In genomic region chr3:108933557-108933956, GRCm38 (mm10) we compare ENCODE assay signal across 33 mouse cellular contexts. TPM values are rescaled to one million over a fixed set of nuclear protein-coding genes. Genes with fewer than 3 reads are reported as not detected.
"Had no signal": no experiment of that assay in that cellular context is flagged by ENCODE, and none has a peak within 500 bp of the region (broad histone marks: within the 10 kb centered on the region; RNA-seq: fewer than 3 reads in every experiment).

No protein-coding gene starts in this region.

- H3K9me3 ChIP-seq: liver, embryonic 13.5 days; midbrain, embryonic 10.5 days; midbrain, embryonic 13.5 days; neural tube, embryonic 13.5 days; stomach, embryonic 15.5 days had no signal

- DNase-seq: kidney, adult 2 months; kidney, postnatal 25 days; layer of hippocampus, postnatal 36 days; liver, embryonic 13.5 days; lung, adult 2 months; lung, postnatal 14 days; lung, postnatal 4 days; retina, postnatal 1 day; right cerebral cortex, postnatal 25 days; spleen, adult 18-20 months; thymus, postnatal 25 days had no signal

- H3K4me3 ChIP-seq: left cerebral cortex, adult 2 months; liver, embryonic 13.5 days; midbrain, embryonic 10.5 days; midbrain, embryonic 13.5 days; myocyte; neural tube, embryonic 13.5 days; stomach, embryonic 15.5 days had no signal

- H3K36me3 ChIP-seq: liver, embryonic 13.5 days; midbrain, embryonic 10.5 days; midbrain, embryonic 13.5 days; neural tube, embryonic 13.5 days; stomach, embryonic 15.5 days had no signal

- H3K27me3 ChIP-seq: liver, embryonic 13.5 days; midbrain, embryonic 13.5 days; neural tube, embryonic 13.5 days; stomach, embryonic 15.5 days had no signal

- H3K4me1 ChIP-seq: liver, embryonic 13.5 days; midbrain, embryonic 10.5 days; midbrain, embryonic 13.5 days; neural tube, embryonic 13.5 days; stomach, embryonic 15.5 days had no signal

- ATAC-seq: midbrain, embryonic 13.5 days; midbrain, embryonic 16.5 days had no signal

RNA-seq across cellular contexts. Expression of gene Henmt1, which starts 6.1 kb away (rescaled TPM):
- total RNA-seq: liver, adult 2 months; megakaryocyte progenitor cell, adult 5-6 weeks; monocyte, adult 5-6 weeks; neutrophil, adult 5-6 weeks had no signal
- polyA plus RNA-seq: large intestine, adult 2 months; liver, adult 2 months; liver, embryonic 16.5 days; myocyte had no signal

RNA-seq across cellular contexts. Expression of gene Gm9857, which starts 6.7 kb away (rescaled TPM):
- total RNA-seq: layer of hippocampus, adult 8-10 months; layer of hippocampus, postnatal 10 days; layer of hippocampus, postnatal 36 days; left cerebral cortex, adult 2 months; left cerebral cortex, postnatal 10 days; left cerebral cortex, postnatal 36 days; liver, adult 2 months; megakaryocyte progenitor cell, adult 5-6 weeks; monocyte, adult 5-6 weeks; neutrophil, adult 5-6 weeks had no signal
- polyA plus RNA-seq: kidney, embryonic 14.5 days; kidney, postnatal 0 days; large intestine, adult 2 months; limb, embryonic 11.5 days; liver, adult 2 months; liver, embryonic 13.5 days; liver, embryonic 16.5 days; lung, adult 2 months; lung, embryonic 16.5 days; midbrain, embryonic 10.5 days; midbrain, embryonic 16.5 days; myocyte; neural tube, embryonic 13.5 days; thymus, postnatal 0 days had no signal

RNA-seq across cellular contexts. Expression of gene Fndc7, which starts 43.7 kb away (rescaled TPM):
- total RNA-seq: left cerebral cortex, postnatal 10 days; left cerebral cortex, postnatal 36 days; monocyte, adult 5-6 weeks had no signal
- polyA plus RNA-seq: kidney, embryonic 14.5 days; kidney, postnatal 0 days; limb, embryonic 11.5 days; midbrain, embryonic 13.5 days; neural tube, embryonic 13.5 days had no signal
